Mouse (Mus musculus) lung, postnatal 36 days (tissue): ENCODE measurements at regions not wholly inside any gene's neighbourhood (a gene's known extent, or its start where the extent isn't known, plus 50 kb on each side); places are given as distances from the start of the nearest gene placed in this dataset.
A peak's percentile ranks its signal among the peaks of the same experiment; 100 is the strongest.

Source experiments
- DNase-seq: peaks from one replicate; pipeline ENCODE4 v3.0.0; 2022; ENCODE audit warnings: mixed read lengths

GRCm38 (mm10) chr8:44525915-44526314 is 409.3 kb upstream of the Fat1 start:
- peak; percentile 11 for DNase-seq

- DNase-seq, result no peak
These were observed 405.6 kb upstream of the Fat1 start for GRCm38 (mm10) chr8:44529696-44530095.

- DNase-seq, result no peak
These were observed 386.4 kb upstream of the Fat1 start for GRCm38 (mm10) chr8:44548885-44549284.

- DNase-seq, result no peak
These were observed 376.1 kb upstream of the Fat1 start for GRCm38 (mm10) chr8:44559161-44559560.

- DNase-seq, result no peak
These were observed 358.9 kb upstream of the Fat1 start for GRCm38 (mm10) chr8:44576314-44576858.

GRCm38 (mm10) chr8:44576993-44577392 is 358.3 kb upstream of the Fat1 start:
- DNase-seq, result no peak
